Mouse (Mus musculus) myocyte (in vitro differentiated cells): ENCODE data around the gene Sh3gl2. TPM values are rescaled to one million over a fixed set of nuclear protein-coding genes. Genes with fewer than 3 reads are reported as not detected.

Source experiments
- H3K27me3 ChIP-seq: one replicate; pipeline ENCODE4 v1.6.1; 2011; ENCODE audit not compliant: control insufficient read depth, insufficient read depth, insufficient read length
- H3K36me3 ChIP-seq: one replicate; pipeline ENCODE4 v1.6.1; 2011; ENCODE audit not compliant: control insufficient read depth, insufficient read depth
- H3K4me2 ChIP-seq: one replicate; pipeline ENCODE4 v1.6.1; 2011; ENCODE audit warnings: low read depth, control low read depth
- H3K4me3 ChIP-seq: one replicate; pipeline ENCODE4 v1.5.1; 2011; ENCODE audit warnings: mild to moderate bottlenecking, control low read depth, moderate library complexity
- H3K79me2 ChIP-seq: one replicate; pipeline ENCODE4 v1.6.1; 2011; ENCODE audit not compliant: control insufficient read depth, insufficient read depth
- H3ac ChIP-seq: one replicate; pipeline ENCODE4 v1.6.1; 2011; ENCODE audit not compliant: control insufficient read depth, insufficient read length
- CEBPB ChIP-seq: IDR thresholded peaks from 2 replicates; pipeline ENCODE4 v1.6.1; 2011; ENCODE audit warnings: mild to moderate bottlenecking, moderate library complexity; ENCODE audit not compliant: poor library complexity, insufficient read depth, severe bottlenecking
- E2F4 ChIP-seq: IDR thresholded peaks from one replicate; pipeline ENCODE4 v1.6.1; 2011; ENCODE audit warnings: mild to moderate bottlenecking, control low read depth, moderate library complexity; ENCODE audit not compliant: insufficient read depth
- MAX ChIP-seq: IDR thresholded peaks from one replicate; pipeline ENCODE4 v1.6.1; 2011; ENCODE audit warnings: low read depth, mild to moderate bottlenecking, control low read depth
- MYOD1 ChIP-seq, 3 experiments: IDR thresholded peaks; one replicate each; pipeline ENCODE4 v1.6.1; 2011; ENCODE audit warnings: control low read depth in 2 of 3, low read depth in 2 of 3, mild to moderate bottlenecking in 2 of 3, moderate library complexity in 1 of 3; ENCODE audit not compliant: insufficient read length in 2 of 3, control insufficient read depth in 1 of 3
- MYOG ChIP-seq, 3 experiments: IDR thresholded peaks; one replicate each; pipeline ENCODE4 v1.6.1; 2011; ENCODE audit warnings: control low read depth in 2 of 3, low read depth in 2 of 3, mild to moderate bottlenecking in 2 of 3; ENCODE audit not compliant: insufficient read length in 2 of 3, control insufficient read depth in 1 of 3, insufficient read depth in 1 of 3
- POLR2A ChIP-seq: IDR thresholded peaks from one replicate; pipeline ENCODE4 v1.6.1; 2011; ENCODE audit warnings: low read depth, mild to moderate bottlenecking, control low read depth, moderate library complexity; ENCODE audit not compliant: insufficient read length
- POLR2AphosphoS2 ChIP-seq: IDR thresholded peaks from one replicate; pipeline ENCODE4 v1.6.1; 2011; ENCODE audit warnings: low read depth, control low read depth; ENCODE audit not compliant: insufficient read length
- REST ChIP-seq: IDR thresholded peaks from one replicate; pipeline ENCODE4 v1.6.1; 2011; ENCODE audit warnings: mild to moderate bottlenecking, control low read depth, moderate library complexity; ENCODE audit not compliant: insufficient read depth, insufficient read length
- SRF ChIP-seq: IDR thresholded peaks from one replicate; pipeline ENCODE4 v1.6.1; 2011; ENCODE audit warnings: low read depth; ENCODE audit not compliant: control insufficient read depth, insufficient read length
- TCF12 ChIP-seq: IDR thresholded peaks from one replicate; pipeline ENCODE4 v1.6.1; 2011; ENCODE audit warnings: mild to moderate bottlenecking, control low read depth; ENCODE audit not compliant: poor library complexity, insufficient read depth, severe bottlenecking
- TCF3 ChIP-seq: IDR thresholded peaks from one replicate; pipeline ENCODE4 v1.6.1; 2011; ENCODE audit warnings: low read depth, control low read depth; ENCODE audit not compliant: insufficient read length
- USF1 ChIP-seq: IDR thresholded peaks from one replicate; pipeline ENCODE4 v1.6.1; 2011; ENCODE audit warnings: low read depth, mild to moderate bottlenecking, control low read depth, moderate library complexity
- polyA plus RNA-seq: library from polyadenylated mRNA; unstranded; fragments of >200 nt; fragmentation: generic; extraction: Trizol; gene quantifications from one replicate; pipeline ENCODE4 v1.2.1, GENCODE M21; 2012; ENCODE audit warnings: missing spikeins

Gene Sh3gl2
- polyA plus RNA-seq = not detected

DNA sequence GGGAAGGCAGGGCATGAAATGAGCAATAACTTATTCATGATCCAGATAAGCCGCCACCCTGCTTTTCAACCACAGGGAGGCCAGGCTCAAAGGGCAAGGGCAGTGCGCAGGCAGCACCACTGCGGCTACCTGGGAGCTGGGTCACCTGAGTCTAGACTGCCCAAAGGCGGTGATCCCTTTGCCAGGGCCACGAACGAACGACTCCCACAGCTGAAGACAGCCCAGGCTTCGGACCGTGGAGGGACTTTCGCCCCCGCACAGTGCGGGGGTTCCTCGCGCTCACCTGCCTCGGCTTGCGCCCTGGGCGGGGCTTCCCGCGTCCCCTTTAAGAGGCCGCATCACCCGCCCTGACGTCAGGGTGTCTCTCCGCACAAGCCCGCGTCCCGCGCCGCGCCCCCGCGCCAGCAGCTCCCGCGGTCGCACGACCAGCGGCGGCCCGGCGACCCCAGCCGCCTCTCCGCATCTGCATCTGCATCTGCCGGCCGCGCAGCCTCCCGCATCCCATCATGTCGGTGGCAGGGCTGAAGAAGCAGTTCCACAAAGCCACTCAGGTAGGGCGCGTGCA lies at the start of gene Sh3gl2:
Gene Sh3gl2 (plus strand): TSS at position 56 of the 565 bp plus-strand sequence.
- H3K36me3 ChIP-seq = no peaks in the 10 kb centered on the region
- H3ac ChIP-seq = no peak within 1 kb of the TSS
- peaks cover 17% of the 10 kb centered on the region for H3K27me3 ChIP-seq
- H3K4me3 ChIP-seq = no peak within 1 kb of the TSS
- no peak within 1 kb of the TSS for H3K4me2 ChIP-seq
- H3K79me2 ChIP-seq = no peaks in the 10 kb centered on the region
- TF ChIP-seq MYOD1 (IDR thresholded peaks at IDR 0.05; ENCODE audit: control insufficient read depth in 1 of 3, insufficient read length in 2 of 3, low read depth in 2 of 3) = no peak

DNA sequence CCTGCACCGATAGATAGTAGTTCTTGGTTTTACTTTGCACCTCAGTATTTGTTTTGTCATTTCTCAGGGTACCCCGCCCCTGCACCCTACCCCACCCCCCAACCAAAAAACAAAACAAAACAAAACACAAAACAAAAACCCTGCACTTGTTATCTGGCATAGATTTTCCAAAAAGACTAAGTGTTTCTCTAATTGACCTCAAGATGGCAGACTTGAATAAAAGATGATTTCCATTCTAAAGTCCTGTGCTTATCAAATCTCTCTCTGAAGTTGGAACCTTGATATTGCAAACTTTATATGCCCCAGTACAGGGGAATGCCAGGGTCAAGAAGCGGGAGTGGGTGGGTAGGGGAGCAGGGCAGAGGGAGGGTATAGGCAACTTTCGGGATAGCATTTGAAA lies 43.8 kb upstream of the Sh3gl2 start:
- TF ChIP-seq SRF (no peak), POLR2A (no peak), USF1 (no peak), MYOG (IDR thresholded peaks at IDR 0.05; ENCODE audit: control insufficient read depth in 1 of 3, insufficient read depth in 1 of 3, insufficient read length in 2 of 3, low read depth in 2 of 3) (no peak), CEBPB (no peak)
- Histone ChIP-seq H3ac (no peak overlapping the region), H3K79me2 (no peaks in the 10 kb centered on the region), H3K27me3 (no peaks in the 10 kb centered on the region), H3K4me2 (peak overlapping the region; percentile 6), H3K36me3 (no peaks in the 10 kb centered on the region), H3K4me3 (no peak overlapping the region)

DNA sequence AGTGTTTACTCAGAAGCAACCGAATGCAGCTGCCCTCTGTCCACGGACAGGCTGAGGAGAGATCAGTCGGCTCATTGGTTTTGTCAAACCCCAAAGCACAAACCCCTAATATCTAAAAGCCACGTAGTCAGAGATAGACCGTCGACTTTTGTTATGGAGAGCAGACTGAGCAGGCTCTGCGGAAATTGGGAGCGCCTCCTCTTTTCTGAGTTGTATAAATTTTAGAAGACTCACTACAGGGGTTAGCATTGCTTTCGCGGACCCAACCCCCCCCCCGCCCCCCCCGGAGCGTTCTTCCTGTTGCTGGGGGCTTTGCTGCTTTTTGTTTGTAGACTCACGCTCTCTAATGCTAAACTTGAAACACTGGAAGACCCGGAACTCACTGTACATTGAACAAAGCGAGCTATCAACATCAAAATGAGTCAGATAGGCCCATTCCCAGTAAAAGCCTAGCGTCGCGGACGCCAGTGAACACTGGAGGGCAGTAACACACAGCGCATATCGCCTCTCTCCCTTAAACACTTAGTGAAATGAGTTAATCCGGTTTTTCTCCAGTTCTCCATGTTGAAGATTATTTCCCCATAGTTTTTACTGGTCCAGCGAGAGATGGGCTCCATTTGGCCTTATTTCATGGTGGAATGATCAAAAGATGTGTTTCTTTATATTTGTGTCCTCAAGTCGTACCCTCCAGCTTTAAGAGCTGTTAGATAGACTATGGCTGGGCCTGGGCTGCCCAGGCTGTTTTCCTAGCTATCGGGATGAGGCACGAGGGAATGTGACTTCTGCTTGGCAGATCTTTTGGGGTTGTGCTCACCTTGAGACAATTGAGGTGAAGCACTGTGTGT lies 42.2 kb upstream of the Sh3gl2 start:
- Histone ChIP-seq H3K79me2 (no peaks in the 10 kb centered on the region), H3ac (no peak overlapping the region), H3K36me3 (no peaks in the 10 kb centered on the region), H3K4me2 (no peak overlapping the region), H3K4me3 (no peak overlapping the region), H3K27me3 (no peaks in the 10 kb centered on the region)
- TF ChIP-seq MYOG (IDR thresholded peaks at IDR 0.05; ENCODE audit: control insufficient read depth in 1 of 3, insufficient read depth in 1 of 3, insufficient read length in 2 of 3, low read depth in 2 of 3) = no peak
- no peak for TF ChIP-seq CEBPB
- no peak for TF ChIP-seq USF1
- TF ChIP-seq MYOD1 (IDR thresholded peaks at IDR 0.05; ENCODE audit: control insufficient read depth in 1 of 3, insufficient read length in 2 of 3, low read depth in 2 of 3) = no peak
- TF ChIP-seq REST = no peak
- TF ChIP-seq POLR2A = no peak
- no peak for TF ChIP-seq E2F4
- no peak for TF ChIP-seq POLR2AphosphoS2

DNA sequence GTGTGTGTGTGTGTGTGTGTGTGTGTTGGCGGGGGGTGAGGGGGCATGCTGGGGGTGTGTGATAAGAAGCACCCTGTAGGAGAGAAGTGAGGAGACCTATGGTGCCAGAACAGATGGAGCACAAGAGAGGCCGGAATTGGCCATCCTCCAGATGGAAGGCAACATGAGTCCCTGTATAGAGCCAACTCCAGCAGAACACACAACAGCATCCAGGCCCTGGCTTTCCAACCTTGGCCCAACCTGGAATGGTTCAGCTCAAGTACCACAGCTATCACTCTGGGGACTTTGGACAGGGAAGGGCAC lies 41.7 kb upstream of the Sh3gl2 start:
- no peaks in the 10 kb centered on the region for H3K36me3 ChIP-seq
- H3K79me2 ChIP-seq = no peaks in the 10 kb centered on the region
- TF ChIP-seq CEBPB (no peak), REST (no peak), USF1 (no peak), E2F4 (no peak), TCF3 (no peak), MAX (no peak), SRF (no peak), MYOG (IDR thresholded peaks at IDR 0.05; ENCODE audit: control insufficient read depth in 1 of 3, insufficient read depth in 1 of 3, insufficient read length in 2 of 3, low read depth in 2 of 3) (no peak), POLR2A (no peak), TCF12 (no peak), POLR2AphosphoS2 (no peak), MYOD1 (IDR thresholded peaks at IDR 0.05; ENCODE audit: control insufficient read depth in 1 of 3, insufficient read length in 2 of 3, low read depth in 2 of 3) (no peak)
- H3K4me3 ChIP-seq = no peak overlapping the region
- no peak overlapping the region for H3ac ChIP-seq
- no peaks in the 10 kb centered on the region for H3K27me3 ChIP-seq
- no peak overlapping the region for H3K4me2 ChIP-seq

DNA sequence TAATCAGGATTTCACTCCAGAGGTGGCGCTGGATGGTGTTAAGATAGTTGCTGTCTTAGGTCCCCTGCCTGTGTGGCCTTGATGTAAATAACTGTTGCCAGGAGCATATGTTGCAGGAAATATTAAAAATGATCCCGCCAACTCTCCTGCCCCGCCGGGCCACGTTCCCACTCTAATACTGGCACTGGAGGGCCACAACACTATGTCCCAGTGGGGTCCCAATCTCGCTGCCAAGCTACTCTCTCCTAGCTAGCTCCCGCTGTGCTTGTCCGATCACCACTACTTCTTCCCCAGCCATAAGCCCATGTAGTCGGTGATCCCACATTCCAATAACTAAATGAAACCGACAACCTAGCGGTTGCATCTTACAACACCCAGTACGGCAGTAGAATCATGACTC lies 36.9 kb upstream of the Sh3gl2 start:
- TF ChIP-seq MYOD1 (IDR thresholded peaks at IDR 0.05; ENCODE audit: control insufficient read depth in 1 of 3, insufficient read length in 2 of 3, low read depth in 2 of 3) (no peak), CEBPB (no peak), E2F4 (no peak), REST (no peak), POLR2A (no peak), SRF (no peak), POLR2AphosphoS2 (no peak), MYOG (IDR thresholded peaks at IDR 0.05; ENCODE audit: control insufficient read depth in 1 of 3, insufficient read depth in 1 of 3, insufficient read length in 2 of 3, low read depth in 2 of 3) (no peak), MAX (no peak), TCF3 (no peak), TCF12 (no peak), USF1 (no peak)
- H3K4me2 ChIP-seq = no peak overlapping the region
- no peaks in the 10 kb centered on the region for H3K27me3 ChIP-seq
- H3K4me3 ChIP-seq = no peak overlapping the region
- no peaks in the 10 kb centered on the region for H3K79me2 ChIP-seq
- H3ac ChIP-seq = no peak overlapping the region
- no peaks in the 10 kb centered on the region for H3K36me3 ChIP-seq
